Mouse (Mus musculus) left cerebral cortex, adult 8-10 months (tissue): ENCODE results near the gene Mrgbp. TPM values are rescaled to one million over a fixed set of nuclear protein-coding genes. Genes with fewer than 3 reads are reported as not detected.

Experiments
- DNase-seq, 2 experiments: peaks; one replicate each; pipeline ENCODE4 v3.0.0; 2022; ENCODE audit warnings: low spot score in 2 of 2
- total RNA-seq, 4 experiments: library from RNA; stranded (reverse); gene quantifications; 2 replicates each; pipeline ENCODE4 v1.2.4; 2022

Mrgbp gene
- total RNA-seq, result 10 to 100 TPM; 16.6 to 20.5 (median 18.4) TPM

- DNase-seq, result no peak
These were observed at the start of gene Mrgbp for GRCm38 (mm10) chr2:180581002-180581401. Gene Mrgbp, plus strand, starts transcription at chr2:180581304.

- DNase-seq, result no peak
These were observed 49.3 kb upstream of the Mrgbp start for GRCm38 (mm10) chr2:180531671-180532385.

- no peak for DNase-seq
These were observed 48.6 kb upstream of the Mrgbp start for GRCm38 (mm10) chr2:180532386-180532995.

- no peak for DNase-seq
These were observed 47.9 kb upstream of the Mrgbp start for GRCm38 (mm10) chr2:180533237-180533636.

DNA sequence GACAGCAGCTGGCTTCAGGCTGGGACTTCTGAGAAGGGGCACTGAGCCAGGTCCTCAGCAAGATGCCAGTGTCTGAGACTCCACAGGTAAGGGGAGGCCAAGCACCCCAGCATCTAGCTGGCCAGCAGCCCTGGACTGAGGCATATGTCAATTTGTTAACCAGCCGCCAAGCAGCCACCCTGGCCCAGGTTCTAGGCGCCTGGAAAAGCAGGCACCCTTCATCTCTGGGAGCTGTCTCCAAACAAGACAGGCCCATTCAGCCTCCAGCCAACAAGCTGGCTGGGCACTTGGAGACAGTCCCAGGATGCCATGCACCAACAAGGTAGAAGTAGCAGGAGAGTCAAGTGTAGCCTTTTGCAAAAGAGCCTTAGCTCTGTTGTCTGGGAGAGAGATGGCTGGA is 37.4 kb upstream of the Mrgbp start:
- DNase-seq, result no peak

DNA sequence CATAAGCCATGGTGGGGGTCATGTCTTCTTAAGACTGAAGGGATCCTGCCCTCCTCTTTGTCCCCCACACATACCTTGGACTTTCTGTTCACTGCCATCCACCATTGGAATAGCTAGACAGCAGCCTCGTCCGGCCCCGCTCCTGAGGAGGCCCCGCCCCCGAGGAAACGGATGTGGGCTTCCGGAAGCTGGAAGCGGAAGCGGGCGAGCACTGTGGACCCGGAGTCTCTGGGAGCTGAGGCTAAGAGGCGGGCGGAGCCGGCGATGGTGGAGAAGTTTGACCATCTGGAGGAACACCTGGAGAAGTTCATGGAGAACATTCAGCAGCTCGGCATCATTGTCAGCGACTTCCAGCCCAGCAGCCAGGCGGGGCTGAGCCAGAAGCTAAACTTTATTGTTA is 36.1 kb upstream of the Mrgbp start:
- no peak for DNase-seq

DNA sequence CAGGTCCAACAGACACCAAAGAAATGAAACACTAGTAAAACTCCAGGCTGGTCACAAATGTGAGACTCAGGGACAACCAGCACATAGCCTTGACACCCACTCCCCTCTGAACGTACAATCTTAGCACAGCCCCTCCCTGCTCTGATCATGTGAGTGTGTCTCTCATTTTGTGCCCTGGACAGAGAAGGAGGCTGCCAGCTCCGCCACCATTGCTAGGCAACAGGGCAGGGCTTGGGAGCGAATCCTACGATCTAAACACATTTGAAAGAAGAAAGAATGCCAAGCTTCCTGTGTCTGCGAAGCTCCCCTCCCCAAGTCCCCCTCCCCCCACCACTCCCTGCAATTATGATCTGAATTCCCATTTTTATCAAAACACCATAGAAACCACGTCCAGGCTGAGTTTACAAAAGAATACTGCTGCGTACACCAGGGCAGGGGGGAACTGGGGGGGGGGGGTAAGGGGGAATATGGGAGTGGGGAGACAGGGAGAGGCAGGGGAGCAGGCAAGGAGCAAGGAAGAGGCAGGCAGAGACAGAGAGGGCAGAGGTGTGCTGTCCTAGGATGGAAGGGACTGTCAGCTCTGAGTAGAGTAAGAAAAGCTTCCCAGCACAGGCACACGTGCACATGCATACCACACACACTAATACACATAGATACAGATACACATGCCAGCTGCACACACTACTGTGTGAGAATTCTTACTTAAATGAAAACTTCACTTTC is 33.6 kb upstream of the Mrgbp start:
- peak in 1 of 2 experiments; percentile 24 for DNase-seq

DNA sequence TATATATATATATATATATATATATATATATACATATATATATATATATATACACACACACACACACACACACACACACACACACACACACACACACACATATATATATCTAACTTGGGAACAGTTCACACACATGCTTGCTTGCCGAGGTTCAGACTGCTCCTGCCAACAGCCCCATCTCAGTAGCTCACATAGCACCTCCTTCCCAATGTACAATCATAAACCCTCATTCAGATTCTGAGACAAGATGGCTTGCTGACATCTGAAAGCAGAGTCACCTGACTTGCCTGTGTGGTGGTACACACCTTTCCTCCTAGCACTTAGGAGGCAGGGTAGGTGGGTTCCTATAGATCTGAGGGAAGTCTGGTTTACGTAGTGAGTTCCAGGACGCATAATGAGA is 28.8 kb upstream of the Mrgbp start:
- DNase-seq, result no peak

- no peak for DNase-seq
These were observed 25.9 kb upstream of the Mrgbp start for GRCm38 (mm10) chr2:180555219-180555618.

- no peak for DNase-seq
These were observed 24.6 kb upstream of the Mrgbp start for GRCm38 (mm10) chr2:180556470-180556869.

DNA sequence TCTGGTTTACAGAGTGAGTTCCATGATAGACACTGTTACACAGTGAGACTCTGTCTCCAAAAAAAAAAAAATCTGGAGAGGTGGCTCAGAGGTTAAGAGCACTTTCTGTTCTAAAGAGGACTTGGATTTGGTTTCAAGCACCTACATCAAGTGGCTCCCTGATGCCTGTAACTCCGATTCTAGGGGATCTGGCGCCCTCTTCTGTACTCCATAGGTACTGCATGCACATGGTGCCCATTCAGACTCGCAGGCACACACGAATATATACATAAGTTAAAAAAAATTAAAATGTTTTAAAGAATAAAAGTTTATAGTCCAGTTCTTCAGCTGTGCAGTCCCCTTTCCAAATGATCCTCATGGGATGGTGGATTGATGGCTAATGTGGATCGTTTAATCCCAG is 20.9 kb upstream of the Mrgbp start:
- no peak for DNase-seq

- DNase-seq, result no peak
These were observed 19.0 kb upstream of the Mrgbp start for GRCm38 (mm10) chr2:180562146-180562545.

GRCm38 (mm10) chr2:180563296-180563695 is 17.8 kb upstream of the Mrgbp start:
- DNase-seq, result no peak

DNA sequence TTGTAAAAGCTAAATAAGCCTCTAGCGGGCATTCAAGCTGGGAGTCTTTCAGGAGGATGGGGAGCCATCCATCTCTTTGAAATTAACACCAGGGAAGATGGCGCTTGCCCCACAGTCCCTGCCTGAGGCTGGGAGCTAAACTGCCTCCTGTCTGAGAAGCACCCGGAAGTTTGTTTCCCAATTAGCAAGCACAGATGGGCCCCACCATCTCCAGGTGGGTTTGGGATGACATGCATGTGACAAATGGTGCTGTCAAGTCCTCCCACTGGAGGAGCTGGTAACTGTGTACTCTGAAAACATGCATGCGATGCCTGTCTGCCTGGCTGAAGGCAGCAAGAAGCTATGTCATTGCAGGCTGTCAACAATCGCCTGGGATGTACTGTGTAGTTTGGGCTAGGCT is 17.3 kb upstream of the Mrgbp start:
- DNase-seq, result no peak

- no peak for DNase-seq
These were observed 14.7 kb upstream of the Mrgbp start for GRCm38 (mm10) chr2:180566240-180566913.

DNA sequence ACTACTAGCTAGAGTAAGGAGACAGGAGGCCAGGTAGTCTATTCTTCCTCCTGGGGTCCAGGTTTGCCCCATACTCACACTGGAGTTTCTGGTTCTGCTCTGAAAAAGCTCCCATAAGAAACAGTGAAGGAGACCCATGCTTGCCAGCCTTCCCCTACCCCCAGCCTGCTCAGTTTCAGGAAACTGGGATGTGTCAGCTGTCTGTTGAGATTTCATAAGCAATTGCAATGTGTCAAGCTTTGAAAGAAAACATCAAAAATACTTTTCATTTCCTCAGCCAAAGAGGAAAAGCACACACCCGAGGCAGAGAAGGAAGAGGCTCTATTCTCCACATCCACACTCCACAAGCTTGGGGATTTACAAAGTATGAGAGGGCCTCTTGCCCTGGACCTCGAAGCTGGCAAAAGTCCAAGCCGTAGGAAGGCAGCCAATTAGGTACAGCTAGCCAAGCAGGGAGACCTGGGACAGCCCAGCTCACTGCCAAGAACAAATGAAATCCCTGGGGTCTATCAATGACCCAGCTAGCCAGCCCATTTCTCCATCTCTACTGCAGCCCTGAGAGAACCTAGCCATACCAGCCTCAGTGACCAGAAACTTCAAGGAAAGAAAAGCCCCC is 12.0 kb upstream of the Mrgbp start:
- DNase-seq, result no peak

DNA sequence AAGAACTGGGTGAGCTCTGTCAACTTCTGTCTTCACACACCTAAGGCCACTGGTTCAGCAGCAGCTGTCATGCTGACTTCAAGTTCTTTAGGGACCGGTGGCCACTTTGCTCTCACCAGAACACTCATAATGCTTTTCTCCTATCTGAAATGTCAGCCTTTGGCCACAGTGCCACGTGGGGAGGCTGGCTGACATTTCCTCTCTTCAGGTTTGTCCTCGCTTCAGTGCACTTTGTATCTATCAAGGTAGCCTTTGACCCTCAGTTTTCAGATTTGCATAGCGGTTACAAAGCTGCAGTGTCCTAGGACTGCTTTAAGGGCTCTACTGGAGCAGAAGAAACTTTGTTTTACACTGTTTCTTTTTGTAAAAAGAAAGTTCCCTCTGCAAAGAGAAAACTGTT is 4.6 kb upstream of the Mrgbp start:
- no peak for DNase-seq

DNA sequence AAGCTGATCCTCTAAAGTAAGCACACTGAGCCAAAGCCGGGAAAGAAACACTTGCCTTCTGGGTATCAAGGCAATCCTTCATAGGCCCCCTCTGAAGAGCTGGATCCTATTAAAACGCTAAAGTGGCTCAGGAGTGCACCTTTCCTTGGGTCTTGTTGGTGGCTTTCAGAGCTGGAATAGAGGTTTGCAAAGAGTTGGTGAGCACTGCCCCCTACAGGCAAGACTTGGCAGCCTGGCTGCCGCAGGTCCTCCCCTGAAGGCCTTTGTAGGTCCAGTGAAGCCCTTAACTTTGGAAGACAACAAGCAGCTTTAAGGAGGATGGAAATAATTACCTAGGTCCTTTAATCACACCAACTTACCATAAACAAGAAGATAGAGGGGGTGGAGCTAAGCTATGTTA is 2.4 kb upstream of the Mrgbp start:
- peak; percentile 18 to 60 for DNase-seq

- DNase-seq, result peak; percentile 92 to 98
These were observed 1.5 kb downstream of the Mrgbp start for GRCm38 (mm10) chr2:180582481-180583153.

DNA sequence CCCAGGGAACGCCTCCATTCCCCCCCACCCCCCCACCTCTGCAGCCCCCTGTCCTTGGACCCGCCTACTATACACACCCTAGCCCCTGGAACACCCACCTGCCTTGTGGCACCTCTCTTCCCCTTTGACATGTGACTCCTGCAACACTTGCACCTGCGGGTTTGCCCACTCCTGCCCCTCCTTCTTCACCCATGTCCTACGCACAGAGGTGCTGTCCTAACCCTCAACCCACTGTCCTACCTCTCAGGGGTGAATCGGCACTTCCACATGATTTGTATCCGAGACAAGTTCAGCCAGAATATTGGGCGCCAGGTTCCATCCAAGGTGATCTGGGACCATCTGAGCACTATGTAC is 2.0 kb downstream of the Mrgbp start:
- DNase-seq, result no peak

- no peak for DNase-seq
These were observed 7.6 kb downstream of the Mrgbp start for GRCm38 (mm10) chr2:180588736-180589122.
